Mouse (Mus musculus): ENCODE results near the gene Depdc7. TPM values are rescaled to one million over a fixed set of nuclear protein-coding genes. Genes with fewer than 3 reads are reported as not detected.

Gene Depdc7
- 4.1 and 4.3 TPM in 2 replicates for total RNA-seq (2014; rRNA removed; ENCODE audit: low replicate concordance)
- 4.0 and 4.7 TPM in 2 replicates for polyA plus RNA-seq (2015; fragmentation: Nextera tagmentation; extraction: Ambion mirVana)

DNA sequence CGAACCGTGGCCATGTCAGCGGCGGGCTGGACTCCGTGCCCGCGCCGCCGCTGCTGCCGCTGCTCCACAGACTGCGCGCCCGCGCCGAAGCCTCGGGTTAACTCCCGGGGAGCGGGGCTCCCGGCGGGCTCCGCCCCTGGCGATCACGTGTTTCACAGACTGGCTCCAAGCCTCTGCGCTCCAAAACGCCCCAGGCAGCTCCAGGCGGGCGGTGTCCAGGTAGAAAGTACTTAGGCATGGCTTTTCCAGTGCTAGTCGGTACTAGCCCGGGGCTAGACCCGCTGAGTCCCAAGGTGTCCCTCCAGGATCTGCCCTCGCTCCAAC lies at the start of gene Depdc7:
Gene Depdc7, minus strand, starts transcription at position 138 of the 324 bp plus-strand sequence.
- H3K27ac ChIP-seq (ENCODE audit: low read depth) = peak within 1 kb of the TSS; percentile 41; the same call in 1 of the 2 replicates
- DNase-seq (ENCODE audit: low spot score) (peak; percentile 84), ATAC-seq (ENCODE audit: insufficient read depth, low read depth) (peak; percentile 96)
- no peak for TF ChIP-seq CTCF (IDR thresholded peaks at IDR 0.05; ENCODE audit: low read depth)
- no peak for TF ChIP-seq EP300 (IDR thresholded peaks at IDR 0.05; ENCODE audit: low read depth)
- peak within 1 kb of the TSS; percentile 90 for H3K4me2 ChIP-seq (ENCODE audit: low read depth, low read length)
- H3K4me1 ChIP-seq (ENCODE audit: control insufficient read depth, insufficient read depth) = peaks cover 7% of the 10 kb centered on the region; the same call in 1 of the 2 replicates
- peak within 1 kb of the TSS; percentile 79 for H3K4me3 ChIP-seq (ENCODE audit: low read depth, low read length)
- H3K27me3 ChIP-seq (ENCODE audit: control insufficient read depth, insufficient read depth, low read length) = no peaks in the 10 kb centered on the region
- peak within 1 kb of the TSS; percentile 74 for H3K9ac ChIP-seq (replicated peaks; ENCODE audit: low read depth, low read length)
- 0% methylated on average over 31 of the region's 31 CpGs for WGBS
- H3K36me3 ChIP-seq (replicated peaks; ENCODE audit: control insufficient read depth, insufficient read depth, low read length) = no peaks in the 10 kb centered on the region
- no peaks in the 10 kb centered on the region for H3K9me3 ChIP-seq (replicated peaks; ENCODE audit: control insufficient read depth, low read length)

GRCm38 (mm10) chr2:104774763-104775162 lies 32.1 kb upstream of the Depdc7 start:
- Histone ChIP-seq H3K4me1 (ENCODE audit: control insufficient read depth, insufficient read depth) (no peaks in the 10 kb centered on the region), H3K27me3 (ENCODE audit: control insufficient read depth, insufficient read depth, low read length) (no peaks in the 10 kb centered on the region), H3K36me3 (replicated peaks; ENCODE audit: control insufficient read depth, insufficient read depth, low read length) (peaks cover 51% of the 10 kb centered on the region), H3K27ac (ENCODE audit: low read depth) (no peak overlapping the region), H3K4me2 (ENCODE audit: low read depth, low read length) (no peak overlapping the region), H3K9ac (replicated peaks; ENCODE audit: low read depth, low read length) (no peak overlapping the region), H3K4me3 (ENCODE audit: low read depth, low read length) (no peak overlapping the region), H3K9me3 (replicated peaks; ENCODE audit: control insufficient read depth, low read length) (no peaks in the 10 kb centered on the region)
- TF ChIP-seq CTCF (IDR thresholded peaks at IDR 0.05; ENCODE audit: low read depth) (peak; percentile 64), EP300 (IDR thresholded peaks at IDR 0.05; ENCODE audit: low read depth) (no peak)
- 74% methylated on average over 1 of the region's 1 CpGs for WGBS
- DNase-seq (ENCODE audit: low spot score) (no peak), ATAC-seq (ENCODE audit: insufficient read depth, low read depth) (no peak)

GRCm38 (mm10) chr2:104768697-104769096 lies 26.0 kb upstream of the Depdc7 start:
- TF ChIP-seq EP300 (IDR thresholded peaks at IDR 0.05; ENCODE audit: low read depth) (no peak), CTCF (IDR thresholded peaks at IDR 0.05; ENCODE audit: low read depth) (no peak)
- ATAC-seq (ENCODE audit: insufficient read depth, low read depth) = no peak

DNA sequence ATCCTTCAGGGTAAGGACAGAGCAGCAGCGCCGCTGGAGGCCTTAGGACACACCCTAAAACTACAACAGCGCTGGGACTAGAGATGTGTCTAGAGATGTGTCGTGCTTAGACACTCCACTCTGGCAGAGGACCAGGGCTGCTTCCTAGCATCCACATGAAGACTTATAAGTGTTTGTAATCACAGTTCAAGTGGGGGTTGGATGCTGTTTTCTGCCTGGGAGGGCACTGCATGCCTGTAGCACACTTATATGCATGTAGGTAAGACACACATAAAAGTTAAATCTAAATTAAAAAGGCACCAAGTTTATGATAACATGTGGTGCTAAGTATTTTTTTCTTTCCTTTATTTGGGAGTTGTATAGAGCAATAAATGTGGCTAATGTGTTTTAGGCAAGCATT lies 21.3 kb upstream of the Depdc7 start:
- Histone ChIP-seq H3K4me1 (ENCODE audit: control insufficient read depth, insufficient read depth) (no peaks in the 10 kb centered on the region), H3K9ac (replicated peaks; ENCODE audit: low read depth, low read length) (no peak overlapping the region), H3K27me3 (ENCODE audit: control insufficient read depth, insufficient read depth, low read length) (no peaks in the 10 kb centered on the region), H3K9me3 (replicated peaks; ENCODE audit: control insufficient read depth, low read length) (no peaks in the 10 kb centered on the region), H3K4me2 (ENCODE audit: low read depth, low read length) (no peak overlapping the region), H3K36me3 (replicated peaks; ENCODE audit: control insufficient read depth, insufficient read depth, low read length) (peaks cover 18% of the 10 kb centered on the region), H3K27ac (ENCODE audit: low read depth) (no peak overlapping the region), H3K4me3 (ENCODE audit: low read depth, low read length) (no peak overlapping the region)
- WGBS = 66% methylated on average over 4 of the region's 4 CpGs
- DNase-seq (ENCODE audit: low spot score) (no peak), ATAC-seq (ENCODE audit: insufficient read depth, low read depth) (no peak)
- TF ChIP-seq CTCF (IDR thresholded peaks at IDR 0.05; ENCODE audit: low read depth) (no peak), EP300 (IDR thresholded peaks at IDR 0.05; ENCODE audit: low read depth) (no peak)

More at GRCm38 (mm10) chr2:104768697-104769096, 26.0 kb upstream of the Depdc7 start:
- no peak for DNase-seq (ENCODE audit: low spot score)
- Histone ChIP-seq H3K4me3 (ENCODE audit: low read depth, low read length) (no peak overlapping the region), H3K27ac (ENCODE audit: low read depth) (no peak overlapping the region), H3K27me3 (ENCODE audit: control insufficient read depth, insufficient read depth, low read length) (no peaks in the 10 kb centered on the region), H3K36me3 (replicated peaks; ENCODE audit: control insufficient read depth, insufficient read depth, low read length) (peaks cover 38% of the 10 kb centered on the region), H3K9ac (replicated peaks; ENCODE audit: low read depth, low read length) (no peak overlapping the region), H3K4me1 (ENCODE audit: control insufficient read depth, insufficient read depth) (no peaks in the 10 kb centered on the region), H3K9me3 (replicated peaks; ENCODE audit: control insufficient read depth, low read length) (no peaks in the 10 kb centered on the region), H3K4me2 (ENCODE audit: low read depth, low read length) (no peak overlapping the region)
- 65% methylated on average over 1 of the region's 1 CpGs for WGBS

- Histone ChIP-seq H3K4me1 (ENCODE audit: control insufficient read depth, insufficient read depth) (no peaks in the 10 kb centered on the region), H3K36me3 (replicated peaks; ENCODE audit: control insufficient read depth, insufficient read depth, low read length) (peaks cover 18% of the 10 kb centered on the region), H3K9ac (replicated peaks; ENCODE audit: low read depth, low read length) (no peak overlapping the region), H3K4me3 (ENCODE audit: low read depth, low read length) (no peak overlapping the region), H3K27ac (ENCODE audit: low read depth) (peak overlapping the region; percentile 41), H3K4me2 (ENCODE audit: low read depth, low read length) (no peak overlapping the region), H3K9me3 (replicated peaks; ENCODE audit: control insufficient read depth, low read length) (no peaks in the 10 kb centered on the region), H3K27me3 (ENCODE audit: control insufficient read depth, insufficient read depth, low read length) (no peaks in the 10 kb centered on the region)
- WGBS = 32% methylated on average over 8 of the region's 8 CpGs
- ATAC-seq (ENCODE audit: insufficient read depth, low read depth) (peak; percentile 71; the same call in 1 of the 2 replicates), DNase-seq (ENCODE audit: low spot score) (peak; percentile 38)
- peak; percentile 22; the same call in 1 of the 2 replicates for TF ChIP-seq CTCF (IDR thresholded peaks at IDR 0.05; ENCODE audit: low read depth)
- TF ChIP-seq EP300 (IDR thresholded peaks at IDR 0.05; ENCODE audit: low read depth) = no peak
Observed at GRCm38 (mm10) chr2:104763134-104763703, 20.5 kb upstream of the Depdc7 start.

GRCm38 (mm10) chr2:104750611-104751010 lies 7.9 kb upstream of the Depdc7 start:
- no peaks in the 10 kb centered on the region for H3K4me1 ChIP-seq (ENCODE audit: control insufficient read depth, insufficient read depth)
- 0 out of 2 replicates have a peak, but pooled peaks cover 5% of the 10 kb centered on the region for H3K36me3 ChIP-seq (replicated peaks; ENCODE audit: control insufficient read depth, insufficient read depth, low read length)
- no peak overlapping the region for H3K9ac ChIP-seq (replicated peaks; ENCODE audit: low read depth, low read length)
- TF ChIP-seq CTCF (IDR thresholded peaks at IDR 0.05; ENCODE audit: low read depth) (peak; percentile 29), EP300 (IDR thresholded peaks at IDR 0.05; ENCODE audit: low read depth) (no peak)
- H3K4me2 ChIP-seq (ENCODE audit: low read depth, low read length) = no peak overlapping the region
- DNase-seq (ENCODE audit: low spot score) = no peak
- no peak overlapping the region for H3K27ac ChIP-seq (ENCODE audit: low read depth)
- no peak overlapping the region for H3K4me3 ChIP-seq (ENCODE audit: low read depth, low read length)
- no peak for ATAC-seq (ENCODE audit: insufficient read depth, low read depth)
- no peaks in the 10 kb centered on the region for H3K9me3 ChIP-seq (replicated peaks; ENCODE audit: control insufficient read depth, low read length)
- WGBS = 59% methylated on average over 3 of the region's 3 CpGs
- no peaks in the 10 kb centered on the region for H3K27me3 ChIP-seq (ENCODE audit: control insufficient read depth, insufficient read depth, low read length)
